Mouse (Mus musculus): Measurements from ENCODE around the gene Tap2. TPM values are rescaled to one million over a fixed set of nuclear protein-coding genes. Genes with fewer than 3 reads are reported as not detected.

The Tap2 gene
- total and polyA plus RNA-seq, 2 experiments = 14.4 to 24.6 TPM

- 68% methylated on average over 6 of the region's 6 CpGs for WGBS
- TF ChIP-seq CTCF (IDR thresholded peaks at IDR 0.05; ENCODE audit: low read depth, low read length) (no peak), POLR2A (IDR thresholded peaks at IDR 0.05; ENCODE audit: extremely low read depth, insufficient read depth, low read length) (no peak)
- Histone ChIP-seq H3K79me2 (ENCODE audit: control insufficient read depth, insufficient read depth, low read length) (no peaks in the 10 kb centered on the region), H3K36me3 (ENCODE audit: control insufficient read depth, insufficient read depth, low read length) (no peaks in the 10 kb centered on the region), H3K27ac (replicated peaks; ENCODE audit: insufficient read depth, low read depth, low read length) (no peak overlapping the region), H3K9ac (ENCODE audit: low read depth, low read length) (no peak overlapping the region), H3K4me1 (ENCODE audit: control insufficient read depth, insufficient read depth, low read length) (no peaks in the 10 kb centered on the region), H3K4me3 (ENCODE audit: insufficient read depth, low read depth, low read length) (no peak overlapping the region), H3K27me3 (ENCODE audit: control insufficient read depth, insufficient read depth, low read length) (no peaks in the 10 kb centered on the region)
- DNase-seq (ENCODE audit: extremely low read depth, low read depth, low spot score) = no peak
Observed at GRCm38 (mm10) chr17:34240916-34241315, 37.6 kb downstream of the Tap2 start.

GRCm38 (mm10) chr17:34244656-34245055, 41.3 kb downstream of the Tap2 start:
- H3K4me3 ChIP-seq (ENCODE audit: insufficient read depth, low read depth, low read length) = no peak overlapping the region
- 81% methylated on average over 4 of the region's 4 CpGs for WGBS
- H3K79me2 ChIP-seq (ENCODE audit: control insufficient read depth, insufficient read depth, low read length) = no peaks in the 10 kb centered on the region
- H3K36me3 ChIP-seq (ENCODE audit: control insufficient read depth, insufficient read depth, low read length) = no peaks in the 10 kb centered on the region
- no peaks in the 10 kb centered on the region for H3K4me1 ChIP-seq (ENCODE audit: control insufficient read depth, insufficient read depth, low read length)
- TF ChIP-seq POLR2A (IDR thresholded peaks at IDR 0.05; ENCODE audit: extremely low read depth, insufficient read depth, low read length) = no peak
- TF ChIP-seq CTCF (IDR thresholded peaks at IDR 0.05; ENCODE audit: low read depth, low read length) = no peak
- H3K9ac ChIP-seq (ENCODE audit: low read depth, low read length) = no peak overlapping the region
- no peak overlapping the region for H3K27ac ChIP-seq (replicated peaks; ENCODE audit: insufficient read depth, low read depth, low read length)
- DNase-seq (ENCODE audit: extremely low read depth, low read depth, low spot score) = no peak
- H3K27me3 ChIP-seq (ENCODE audit: control insufficient read depth, insufficient read depth, low read length) = no peaks in the 10 kb centered on the region

GRCm38 (mm10) chr17:34247047-34247446, 43.7 kb downstream of the Tap2 start:
- Histone ChIP-seq H3K9ac (ENCODE audit: low read depth, low read length) (no peak overlapping the region), H3K4me1 (ENCODE audit: control insufficient read depth, insufficient read depth, low read length) (no peaks in the 10 kb centered on the region), H3K36me3 (ENCODE audit: control insufficient read depth, insufficient read depth, low read length) (no peaks in the 10 kb centered on the region), H3K27me3 (ENCODE audit: control insufficient read depth, insufficient read depth, low read length) (no peaks in the 10 kb centered on the region), H3K4me3 (ENCODE audit: insufficient read depth, low read depth, low read length) (no peak overlapping the region), H3K79me2 (ENCODE audit: control insufficient read depth, insufficient read depth, low read length) (no peaks in the 10 kb centered on the region), H3K27ac (replicated peaks; ENCODE audit: insufficient read depth, low read depth, low read length) (no peak overlapping the region)
- no peak for TF ChIP-seq CTCF (IDR thresholded peaks at IDR 0.05; ENCODE audit: low read depth, low read length)
- no peak for TF ChIP-seq POLR2A (IDR thresholded peaks at IDR 0.05; ENCODE audit: extremely low read depth, insufficient read depth, low read length)
- 83% methylated on average over 3 of the region's 3 CpGs for WGBS
- DNase-seq (ENCODE audit: extremely low read depth, low read depth, low spot score) = no peak

GRCm38 (mm10) chr17:34248764-34249163, 45.4 kb downstream of the Tap2 start:
- no peak overlapping the region for H3K4me3 ChIP-seq (ENCODE audit: insufficient read depth, low read depth, low read length)
- H3K79me2 ChIP-seq (ENCODE audit: control insufficient read depth, insufficient read depth, low read length) = no peaks in the 10 kb centered on the region
- no peak for DNase-seq (ENCODE audit: extremely low read depth, low read depth, low spot score)
- H3K27me3 ChIP-seq (ENCODE audit: control insufficient read depth, insufficient read depth, low read length) = no peaks in the 10 kb centered on the region
- TF ChIP-seq CTCF (IDR thresholded peaks at IDR 0.05; ENCODE audit: low read depth, low read length) (no peak), POLR2A (IDR thresholded peaks at IDR 0.05; ENCODE audit: extremely low read depth, insufficient read depth, low read length) (no peak)
- no peaks in the 10 kb centered on the region for H3K36me3 ChIP-seq (ENCODE audit: control insufficient read depth, insufficient read depth, low read length)
- H3K4me1 ChIP-seq (ENCODE audit: control insufficient read depth, insufficient read depth, low read length) = no peaks in the 10 kb centered on the region
- 69% methylated on average over 2 of the region's 2 CpGs for WGBS
- no peak overlapping the region for H3K27ac ChIP-seq (replicated peaks; ENCODE audit: insufficient read depth, low read depth, low read length)
- no peak overlapping the region for H3K9ac ChIP-seq (ENCODE audit: low read depth, low read length)

GRCm38 (mm10) chr17:34249361-34249760, 46.0 kb downstream of the Tap2 start:
- H3K27me3 ChIP-seq (ENCODE audit: control insufficient read depth, insufficient read depth, low read length) = no peaks in the 10 kb centered on the region
- 35% methylated on average over 3 of the region's 3 CpGs for WGBS
- no peak overlapping the region for H3K4me3 ChIP-seq (ENCODE audit: insufficient read depth, low read depth, low read length)
- no peak for DNase-seq (ENCODE audit: extremely low read depth, low read depth, low spot score)
- H3K36me3 ChIP-seq (ENCODE audit: control insufficient read depth, insufficient read depth, low read length) = no peaks in the 10 kb centered on the region
- H3K27ac ChIP-seq (replicated peaks; ENCODE audit: insufficient read depth, low read depth, low read length) = no peak overlapping the region
- no peak overlapping the region for H3K9ac ChIP-seq (ENCODE audit: low read depth, low read length)
- no peaks in the 10 kb centered on the region for H3K4me1 ChIP-seq (ENCODE audit: control insufficient read depth, insufficient read depth, low read length)
- TF ChIP-seq POLR2A (IDR thresholded peaks at IDR 0.05; ENCODE audit: extremely low read depth, insufficient read depth, low read length) (no peak), CTCF (IDR thresholded peaks at IDR 0.05; ENCODE audit: low read depth, low read length) (no peak)
- H3K79me2 ChIP-seq (ENCODE audit: control insufficient read depth, insufficient read depth, low read length) = no peaks in the 10 kb centered on the region

GRCm38 (mm10) chr17:34249878-34250277, 46.6 kb downstream of the Tap2 start:
- DNase-seq (ENCODE audit: extremely low read depth, low read depth, low spot score) = peak; percentile 56
- TF ChIP-seq CTCF (IDR thresholded peaks at IDR 0.05; ENCODE audit: low read depth, low read length) (peak; percentile 31), POLR2A (IDR thresholded peaks at IDR 0.05; ENCODE audit: extremely low read depth, insufficient read depth, low read length) (no peak)
- WGBS = 20% methylated on average over 4 of the region's 4 CpGs

More at GRCm38 (mm10) chr17:34249878-34250277, 46.6 kb downstream of the Tap2 start:
- H3K79me2 ChIP-seq (ENCODE audit: control insufficient read depth, insufficient read depth, low read length) = no peaks in the 10 kb centered on the region
- no peaks in the 10 kb centered on the region for H3K36me3 ChIP-seq (ENCODE audit: control insufficient read depth, insufficient read depth, low read length)
- H3K4me1 ChIP-seq (ENCODE audit: control insufficient read depth, insufficient read depth, low read length) = no peaks in the 10 kb centered on the region
- no peak overlapping the region for H3K9ac ChIP-seq (ENCODE audit: low read depth, low read length)
- no peak overlapping the region for H3K4me3 ChIP-seq (ENCODE audit: insufficient read depth, low read depth, low read length)
- H3K27me3 ChIP-seq (ENCODE audit: control insufficient read depth, insufficient read depth, low read length) = no peaks in the 10 kb centered on the region
- no peak overlapping the region for H3K27ac ChIP-seq (replicated peaks; ENCODE audit: insufficient read depth, low read depth, low read length)

Measured in liver, adult 2 months (tissue).